In genomic region chr14:25607968-25608491, GRCm38 (mm10) we compare ENCODE assay signal across 8 mouse cellular contexts.
DNase-seq lines count a peak whose midpoint lies in the region; ATAC-seq and TF ChIP-seq lines count a peak whose summit lies in the region.

No protein-coding gene starts in this region.

- H3K9ac ChIP-seq in forebrain, embryonic 15.5 days (replicated peaks), result peak overlapping the region; percentile 96
- peak overlapping the region; percentile 82 for H3K9ac ChIP-seq in intestine, embryonic 14.5 days (ENCODE audit: low read length)
- peak overlapping the region; percentile 37 for H3K9ac ChIP-seq in liver, embryonic 14.5 days (replicated peaks)

- peak overlapping the region; percentile 76 for H3K4me3 ChIP-seq in forebrain, embryonic 15.5 days
- H3K4me3 ChIP-seq in intestine, embryonic 14.5 days (ENCODE audit: low read depth, low read length), result peak overlapping the region; percentile 65
- H3K4me3 ChIP-seq in liver, embryonic 14.5 days (ENCODE audit: insufficient read depth in 1 of 2, low read depth in 2 of 2, low read length in 2 of 2), result peak overlapping the region; percentile 54 to 59

- peak overlapping the region; percentile 98 for H3K4me2 ChIP-seq in forebrain, embryonic 15.5 days (replicated peaks)
- peak overlapping the region; percentile 98 for H3K4me2 ChIP-seq in intestine, embryonic 14.5 days (ENCODE audit: low read length)
- H3K4me2 ChIP-seq in liver, embryonic 14.5 days (ENCODE audit: low read depth), result peak overlapping the region; percentile 79

- H3K9me3 ChIP-seq in forebrain, embryonic 15.5 days, result no peaks in the 10 kb centered on the region
- no peaks in the 10 kb centered on the region for H3K9me3 ChIP-seq in intestine, embryonic 14.5 days (ENCODE audit: control insufficient read depth, low read length)
- H3K9me3 ChIP-seq in liver, embryonic 14.5 days (ENCODE audit: control insufficient read depth, low read length), result no peaks in the 10 kb centered on the region

- no peak for TF ChIP-seq CTCF in liver, embryonic 14.5 days (IDR thresholded peaks at IDR 0.05; ENCODE audit: low read depth)

- H3K36me3 ChIP-seq in forebrain, embryonic 15.5 days, result no peaks in the 10 kb centered on the region
- H3K36me3 ChIP-seq in intestine, embryonic 14.5 days (ENCODE audit: control insufficient read depth, insufficient read depth, low read length), result no peaks in the 10 kb centered on the region
- no peaks in the 10 kb centered on the region for H3K36me3 ChIP-seq in liver, embryonic 14.5 days (replicated peaks; ENCODE audit: control insufficient read depth, insufficient read depth, low read depth)

- peaks cover 83% of the 10 kb centered on the region for H3K4me1 ChIP-seq in forebrain, embryonic 15.5 days
- peaks cover 64% of the 10 kb centered on the region for H3K4me1 ChIP-seq in intestine, embryonic 14.5 days (replicated peaks; ENCODE audit: control insufficient read depth, insufficient read depth, low read length)
- H3K4me1 ChIP-seq in liver, embryonic 14.5 days (replicated peaks; ENCODE audit: control insufficient read depth in 2 of 2, insufficient read depth in 2 of 2, low read length in 1 of 2), result peaks cover 0 to 15% of the 10 kb centered on the region in 2 experiments; a peak in 2 of 4 replicates

- peak; percentile 98 for DNase-seq in heart, adult 11 months
- DNase-seq in heart, adult 8-10 months (ENCODE audit: low spot score), result no peak
- peak; percentile 37 for DNase-seq in adrenal gland, postnatal 25 days
- DNase-seq in intestine, embryonic 14.5 days (ENCODE audit: low spot score), result peak; percentile 82
- no peak for DNase-seq in liver, embryonic 14.5 days (ENCODE audit: low read depth in 3 of 3, low spot score in 3 of 3)
- DNase-seq in neural tube, embryonic 10.5 days (ENCODE audit: extremely low spot score, low spot score), result peak; percentile 77
- peak; percentile 57 for DNase-seq in thymus, postnatal 0 days (ENCODE audit: low spot score)

- under 1% methylated on average over 48 of the region's 53 CpGs for WGBS in forebrain, embryonic 15.5 days
- 1% methylated on average over 46 of the region's 53 CpGs for WGBS in intestine, embryonic 14.5 days
- 1% methylated on average over 53 of the region's 53 CpGs for WGBS in liver, embryonic 14.5 days (ENCODE audit: insufficient replicate concordance)

- H3K27ac ChIP-seq in forebrain, embryonic 15.5 days (replicated peaks), result peak overlapping the region; percentile 98
- H3K27ac ChIP-seq in intestine, embryonic 14.5 days (ENCODE audit: low read depth), result peak overlapping the region; percentile 93
- no peak overlapping the region for H3K27ac ChIP-seq in liver, embryonic 14.5 days

- no peak for TF ChIP-seq EP300 in liver, embryonic 14.5 days (IDR thresholded peaks at IDR 0.05; ENCODE audit: low read depth)

- H3K27me3 ChIP-seq in forebrain, embryonic 15.5 days, result no peaks in the 10 kb centered on the region
- no peaks in the 10 kb centered on the region for H3K27me3 ChIP-seq in intestine, embryonic 14.5 days (replicated peaks; ENCODE audit: control insufficient read depth, insufficient read depth, low read length)
- H3K27me3 ChIP-seq in liver, embryonic 14.5 days (ENCODE audit: control insufficient read depth, insufficient read depth, low read length), result peaks cover 27% of the 10 kb centered on the region

- peak; percentile 83 for ATAC-seq in forebrain, embryonic 15.5 days (replicated peaks)
- ATAC-seq in intestine, embryonic 14.5 days (replicated peaks; ENCODE audit: low FRiP score, low TSS enrichment, low read depth), result peak; percentile 67
- ATAC-seq in liver, embryonic 14.5 days (ENCODE audit: insufficient read depth), result peak; percentile 60; the same call in 1 of the 2 replicates

Comparison
In these comparisons a context has a peak if more than half of its experiments do, and no peak if none do; other contexts are left out.
1. DNase-seq: peak in heart, adult 11 months (single experiment), adrenal gland, postnatal 25 days (single experiment), intestine, embryonic 14.5 days (single experiment), neural tube, embryonic 10.5 days (single experiment) and thymus, postnatal 0 days (single experiment); none in heart, adult 8-10 months (single experiment) and liver, embryonic 14.5 days (0 of 3).
2. H3K9ac ChIP-seq: peak in every context shown above with its lines; median percentile 96 in forebrain, embryonic 15.5 days; 82 in intestine, embryonic 14.5 days; 37 in liver, embryonic 14.5 days.
3. Peak in every context shown above with its lines, with median percentiles within 50 percentile points of each other: ATAC-seq, H3K4me2 ChIP-seq and H3K4me3 ChIP-seq.